Mouse (Mus musculus) forebrain, embryonic 13.5 days (tissue): Measurements from ENCODE around the gene Sgf29. TPM values are rescaled to one million over a fixed set of nuclear protein-coding genes. Genes with fewer than 3 reads are reported as not detected.

Source experiments
- ATAC-seq: fragments of 200-750 bp; cut with Nextera tagmentation; 2 replicates; pipeline ENCODE4 v1.8.0; 2017
- H3K27ac ChIP-seq: fragments of 300-500 bp; sonication (generic); 2 replicates; pipeline ENCODE4 v1.5.1; 2015; ENCODE audit warnings: inconsistent platforms, mild to moderate bottlenecking, moderate library complexity
- H3K27me3 ChIP-seq: fragments of 300-500 bp; sonication (generic); 2 replicates; pipeline ENCODE4 v1.6.1; 2015; ENCODE audit warnings: mild to moderate bottlenecking, inconsistent platforms
- H3K36me3 ChIP-seq: fragments of 300-500 bp; sonication (generic); 2 replicates; pipeline ENCODE4 v1.6.1; 2015; ENCODE audit warnings: mild to moderate bottlenecking, inconsistent platforms; ENCODE audit not compliant: poor library complexity, severe bottlenecking
- H3K4me1 ChIP-seq: fragments of 300-500 bp; sonication (generic); 2 replicates; pipeline ENCODE4 v1.6.1; 2015; ENCODE audit warnings: inconsistent platforms
- H3K4me2 ChIP-seq: fragments of 300-500 bp; sonication (generic); 2 replicates; pipeline ENCODE4 v1.6.1; 2015; ENCODE audit warnings: inconsistent platforms, mild to moderate bottlenecking, moderate library complexity
- H3K4me3 ChIP-seq: fragments of 300-500 bp; sonication (generic); 2 replicates; pipeline ENCODE4 v1.5.1; 2015; ENCODE audit warnings: mild to moderate bottlenecking, inconsistent platforms
- H3K9ac ChIP-seq: fragments of 300-500 bp; sonication (generic); 2 replicates; pipeline ENCODE4 v1.6.1; 2015; ENCODE audit warnings: mild to moderate bottlenecking, inconsistent platforms
- H3K9me3 ChIP-seq: fragments of 300-500 bp; sonication (generic); replicated peaks from 2 replicates; pipeline ENCODE4 v1.6.1; 2016; ENCODE audit warnings: inconsistent platforms
- WGBS: fragments of 180-500 bp; shearing (Covaris S2); methylation state at CpG from one replicate; pipeline ENCODE4 v1.1.7; 2015; 5-methylcytosine and 5-hydroxymethylcytosine counted together
- polyA plus RNA-seq: library from polyadenylated mRNA; unstranded; fragments of >200 nt; fragmentation: Nextera tagmentation; extraction: Ambion mirVana; gene quantifications from 2 replicates; pipeline ENCODE4 v1.2.1, GENCODE M21; 2015

Gene Sgf29
- polyA plus RNA-seq, 1 experiment from 2014 or later: 57.3 TPM

- H3K9ac ChIP-seq: no peak overlapping the region
- WGBS: 96% methylated on average over 5 of the region's 5 CpGs
- no peak overlapping the region for H3K4me3 ChIP-seq
- no peak overlapping the region for H3K4me2 ChIP-seq
- H3K4me1 ChIP-seq: no peaks in the 10 kb centered on the region
- no peak overlapping the region for H3K27ac ChIP-seq
- H3K9me3 ChIP-seq: peaks cover 8% of the 10 kb centered on the region; the same call in 1 of the 2 replicates
- H3K27me3 ChIP-seq: no peaks in the 10 kb centered on the region
- H3K36me3 ChIP-seq: no peaks in the 10 kb centered on the region
- no peak for ATAC-seq
These were observed 69.8 kb downstream of the Sgf29 start for GRCm38 (mm10) chr7:126718787-126719337.

GRCm38 (mm10) chr7:126721635-126722034 is 72.5 kb downstream of the Sgf29 start:
- Histone ChIP-seq H3K4me2 (no peak overlapping the region), H3K9me3 (peaks cover 8% of the 10 kb centered on the region; the same call in 1 of the 2 replicates), H3K9ac (no peak overlapping the region), H3K4me3 (no peak overlapping the region), H3K27me3 (no peaks in the 10 kb centered on the region), H3K27ac (no peak overlapping the region), H3K4me1 (no peaks in the 10 kb centered on the region), H3K36me3 (no peaks in the 10 kb centered on the region)
- WGBS: 94% methylated on average over 13 of the region's 13 CpGs
- no peak for ATAC-seq

Other genes starting within 250 kb of the Sgf29 start
- gene Cd19, start 234.4 kb upstream of the Sgf29 start, polyA plus RNA-seq: not detected in 2 replicates
- gene Rabep2, start 220.6 kb upstream of the Sgf29 start, polyA plus RNA-seq: 18.7 and 22.4 TPM in 2 replicates
- gene Atp2a1, start 186.2 kb upstream of the Sgf29 start, polyA plus RNA-seq: 0.19 and 0.32 TPM in 2 replicates
- 55.8 and 61.6 TPM in 2 replicates for gene Sh2b1, start 173.9 kb upstream of the Sgf29 start, polyA plus RNA-seq
- 114 and 123 TPM in 2 replicates for gene Tufm, start 161.9 kb upstream of the Sgf29 start, polyA plus RNA-seq
- gene Atxn2l, start 145.9 kb upstream of the Sgf29 start, polyA plus RNA-seq: 52.4 and 60.0 TPM in 2 replicates
- 209 and 212 TPM in 2 replicates for gene Eif3c, start 82.9 kb upstream of the Sgf29 start, polyA plus RNA-seq
- gene Apobr, start 64.4 kb upstream of the Sgf29 start, polyA plus RNA-seq: 0.38 and 0.46 TPM in 2 replicates
- 26.3 and 30.8 TPM in 2 replicates for gene Cln3, start 63.5 kb upstream of the Sgf29 start, polyA plus RNA-seq
- not detected in 2 replicates for gene Il27, start 54.4 kb upstream of the Sgf29 start, polyA plus RNA-seq
- gene Nupr1, start 18.4 kb upstream of the Sgf29 start, polyA plus RNA-seq: 2.1 and 2.5 TPM in 2 replicates
- gene Sult1a1, start 27.1 kb downstream of the Sgf29 start, polyA plus RNA-seq: 0.46 and 0.68 TPM in 2 replicates
- gene Bola2, start 46.1 kb downstream of the Sgf29 start, polyA plus RNA-seq: 183 and 187 TPM in 2 replicates
- 16.6 TPM in 2 replicates for gene Slx1b, start 46.5 kb downstream of the Sgf29 start, polyA plus RNA-seq
- 72.7 and 77.1 TPM in 2 replicates for gene Coro1a, start 58.5 kb downstream of the Sgf29 start, polyA plus RNA-seq
- gene Mapk3, start 110.3 kb downstream of the Sgf29 start, polyA plus RNA-seq: 75.3 and 78.3 TPM in 2 replicates
- 1.7 and 2.8 TPM in 2 replicates for gene Gdpd3, start 117.0 kb downstream of the Sgf29 start, polyA plus RNA-seq
- gene Ypel3, start 127.6 kb downstream of the Sgf29 start, polyA plus RNA-seq: 124 and 143 TPM in 2 replicates
- 0.43 and 0.55 TPM in 2 replicates for gene Tbx6, start 132.2 kb downstream of the Sgf29 start, polyA plus RNA-seq
- 246 and 258 TPM in 2 replicates for gene Ppp4c, start 143.2 kb downstream of the Sgf29 start, polyA plus RNA-seq
- 27.0 and 30.0 TPM in 2 replicates for gene Fam57b, start 148.4 kb downstream of the Sgf29 start, polyA plus RNA-seq
- not detected in 2 replicates for gene 4930451I11Rik, start 182.3 kb downstream of the Sgf29 start, polyA plus RNA-seq
- 4.1 and 4.2 TPM in 2 replicates for gene Doc2a, start 198.1 kb downstream of the Sgf29 start, polyA plus RNA-seq
- 47.7 and 49.1 TPM in 2 replicates for gene Hirip3, start 212.7 kb downstream of the Sgf29 start, polyA plus RNA-seq
- gene Ino80e, start 213.1 kb downstream of the Sgf29 start, polyA plus RNA-seq: 94.9 and 96.2 TPM in 2 replicates
- 51.9 and 60.0 TPM in 2 replicates for gene Taok2, start 235.4 kb downstream of the Sgf29 start, polyA plus RNA-seq